Mouse (Mus musculus): ENCODE data around the gene Vps4a.

The Vps4a gene

DNA sequence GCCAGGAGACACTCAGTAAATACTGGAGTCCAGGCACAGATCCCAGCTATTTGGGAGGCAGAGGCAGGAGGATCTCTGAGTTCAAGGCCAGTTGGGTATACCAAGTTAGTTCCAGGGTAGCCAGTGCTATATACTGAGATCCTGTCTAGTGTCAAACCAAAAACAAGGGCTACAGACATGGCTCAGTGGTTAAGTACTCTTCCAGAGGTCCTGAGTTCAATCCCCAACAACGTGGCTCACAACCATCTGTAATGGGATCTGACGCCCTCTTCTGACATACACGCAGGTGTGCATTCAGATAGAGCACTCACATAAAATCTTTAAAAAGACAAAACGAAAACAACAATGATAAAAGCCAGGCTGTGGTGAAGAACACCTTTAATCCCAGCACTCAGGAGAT is 18.5 kb downstream of the Vps4a start:
- no peak for DNase-seq

DNA sequence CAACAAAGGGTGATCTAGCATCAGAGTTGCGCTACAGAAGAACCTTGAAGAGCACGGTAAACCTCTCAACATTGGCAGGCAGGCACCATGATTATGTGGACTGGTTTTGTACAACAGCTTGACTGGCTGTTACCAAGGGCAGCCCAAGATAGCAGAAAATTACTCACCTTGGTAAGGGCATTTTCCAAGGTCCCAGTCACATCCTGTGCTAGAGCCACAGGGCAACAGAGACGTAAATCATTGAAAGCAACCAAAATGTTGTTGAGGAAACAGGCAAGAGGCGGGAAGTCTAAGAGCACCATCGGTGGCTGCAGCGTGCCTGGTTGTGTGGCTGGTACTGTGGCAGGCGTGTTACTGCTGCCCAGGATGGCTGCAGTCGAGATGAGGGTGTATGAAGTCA is 21.0 kb downstream of the Vps4a start:
- DNase-seq = no peak

DNA sequence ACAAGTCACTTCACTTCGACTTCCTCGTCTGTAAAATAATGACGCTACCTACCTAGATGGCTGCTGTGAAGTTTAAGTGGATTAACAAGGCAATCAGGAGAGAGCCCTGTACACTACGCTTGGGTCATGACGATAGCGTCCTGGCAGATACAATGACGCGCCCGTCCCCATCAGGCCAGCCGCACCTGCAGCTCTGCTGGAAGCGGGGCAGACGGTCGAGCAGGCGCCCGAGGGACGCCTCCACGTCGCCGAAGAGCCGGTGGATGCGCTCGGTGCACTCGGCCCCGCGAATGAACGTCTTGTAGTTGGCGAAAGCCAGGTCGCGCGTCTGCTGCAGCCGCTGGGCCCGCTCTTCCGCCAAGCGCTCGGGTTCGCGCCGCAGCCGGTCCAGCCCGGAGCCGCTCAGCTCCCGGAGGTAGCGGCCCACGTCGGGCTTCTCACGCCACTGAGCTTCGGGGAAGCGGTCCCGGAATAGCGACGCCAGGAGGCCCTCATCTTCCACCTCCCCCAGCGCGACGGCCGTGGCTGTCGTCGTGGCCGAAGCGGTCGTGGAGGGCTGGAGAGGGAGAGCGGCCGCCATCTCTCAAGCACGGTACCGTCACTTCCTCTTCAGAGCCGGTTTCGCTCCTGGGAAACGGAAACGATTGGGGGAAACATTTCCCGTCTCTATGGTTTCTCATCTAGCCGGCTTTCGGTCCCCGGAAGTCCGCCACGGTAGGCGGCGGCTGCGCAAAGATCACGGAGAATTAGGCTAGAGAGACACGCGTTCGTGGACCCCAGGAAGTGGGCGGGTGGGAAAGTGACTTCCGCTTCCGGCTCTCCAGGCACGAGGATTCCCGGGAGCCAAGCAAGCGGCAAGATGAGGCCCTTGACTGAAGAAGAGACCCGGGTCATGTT is 25.3 kb downstream of the Vps4a start, which contains the start of the genes Cog8 and Nip7:
Cog8 (minus strand) TSS at position 614 of the 897 bp plus-strand sequence.
Nip7 (plus strand) TSS at position 802 of the 897 bp plus-strand sequence.
- DNase-seq = peak; percentile 94 to 97

DNA sequence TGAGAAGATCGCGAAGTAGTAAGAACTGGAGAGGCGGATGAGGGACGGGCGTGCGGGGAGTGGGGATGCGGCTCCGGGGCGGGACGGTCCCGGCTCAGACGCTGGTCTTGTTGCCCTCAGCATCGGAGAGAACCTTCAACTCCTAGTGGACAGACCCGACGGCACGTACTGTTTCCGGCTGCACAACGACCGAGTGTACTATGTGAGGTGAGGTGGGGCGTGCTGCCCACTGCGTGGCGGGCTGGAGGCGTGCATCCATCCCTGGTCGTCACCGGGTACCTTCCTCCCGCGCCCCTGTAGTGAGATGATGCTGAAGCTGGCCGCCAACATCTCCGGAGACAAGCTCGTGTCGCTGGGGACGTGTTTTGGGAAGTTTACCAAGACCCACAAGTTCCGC is 25.9 kb downstream of the Vps4a start:
- DNase-seq = no peak

DNA sequence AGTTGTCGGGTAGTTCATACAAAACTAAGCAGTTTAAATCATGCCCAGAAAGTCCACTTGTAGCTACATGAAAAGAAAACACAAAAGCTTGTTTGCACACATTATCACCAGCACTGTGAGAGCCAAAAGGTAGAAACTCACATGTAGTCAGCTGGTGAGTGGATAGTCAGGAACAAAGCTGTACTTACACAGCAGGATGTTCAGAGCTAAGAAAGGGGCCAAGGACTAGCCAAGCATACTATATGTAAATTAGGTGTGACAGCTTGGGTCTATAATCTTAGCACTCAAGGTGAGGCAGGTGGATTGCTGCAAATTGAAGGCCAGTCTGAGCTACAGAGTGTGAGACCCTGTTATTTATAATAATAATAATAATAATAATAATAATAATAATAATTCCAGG is 31.6 kb downstream of the Vps4a start:
- DNase-seq = no peak

DNA sequence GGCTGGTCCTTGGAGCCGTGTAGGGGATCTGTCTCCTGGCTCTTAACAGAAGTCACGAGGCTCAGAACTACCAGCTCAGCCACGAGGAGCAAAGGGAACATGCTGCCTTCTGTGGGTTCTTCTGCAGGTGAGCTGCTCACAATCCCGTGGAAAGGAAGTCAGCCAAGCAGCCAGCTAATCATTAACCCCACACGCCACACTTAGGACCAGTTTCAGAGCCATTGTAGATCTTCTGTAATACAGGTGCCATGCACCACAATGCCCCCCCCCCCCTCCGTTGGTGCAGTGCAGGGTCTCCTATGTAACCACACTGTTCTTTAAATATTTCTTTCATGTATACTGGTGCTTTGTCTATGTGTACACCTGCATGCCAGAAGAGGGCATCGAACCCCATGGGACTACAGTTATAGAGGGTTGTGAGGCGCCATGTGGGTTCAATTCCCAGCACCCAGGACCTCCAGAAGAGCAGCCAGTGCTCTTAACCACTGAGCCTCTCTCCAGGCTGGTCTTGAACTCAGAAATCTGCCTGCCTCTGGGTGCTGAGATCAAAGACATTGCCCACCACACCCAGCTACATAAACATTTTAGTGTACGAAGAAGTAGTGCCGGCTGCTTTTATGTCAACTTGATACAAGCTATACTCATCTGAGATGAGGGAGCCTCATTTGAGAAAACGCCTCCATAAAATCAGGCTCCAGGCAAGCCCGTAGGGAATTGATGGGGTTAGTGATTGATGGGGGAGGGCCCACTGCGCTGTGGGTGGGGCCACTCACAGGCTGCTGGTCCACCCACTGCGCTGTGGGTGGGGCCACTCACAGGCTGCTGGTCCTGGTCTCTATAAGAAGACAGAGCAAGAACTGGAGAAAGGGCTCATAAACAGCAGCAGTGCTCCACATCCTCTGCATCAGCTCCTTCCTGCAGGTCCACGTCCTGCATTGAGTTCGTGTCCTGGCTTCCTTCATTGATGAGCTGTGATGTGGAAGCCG is 34.8 kb downstream of the Vps4a start, which contains the start of gene Tmed6:
Tmed6 (minus strand) TSS at position 134 of the 986 bp plus-strand sequence.
- peak; percentile 65 to 79 for DNase-seq

DNA sequence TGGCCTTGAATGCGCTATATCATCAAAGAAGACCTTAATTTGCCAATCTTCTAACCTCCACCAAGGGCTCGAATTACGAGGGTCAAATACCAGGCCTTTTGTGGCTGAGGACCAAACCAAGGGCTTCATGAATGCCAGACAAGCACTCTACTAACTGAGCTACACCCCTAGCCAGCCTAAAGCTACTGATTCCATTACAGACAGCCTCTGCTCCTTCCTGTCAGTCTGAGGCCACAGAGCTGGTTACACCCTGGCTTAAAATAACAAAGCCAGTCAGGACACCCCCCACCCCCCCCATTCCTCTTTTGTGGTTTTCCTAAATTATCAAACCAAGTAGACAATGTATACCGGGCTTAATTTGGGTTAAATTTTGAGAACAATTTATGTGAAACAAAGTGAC is 42.7 kb downstream of the Vps4a start:
- DNase-seq = no peak

DNA sequence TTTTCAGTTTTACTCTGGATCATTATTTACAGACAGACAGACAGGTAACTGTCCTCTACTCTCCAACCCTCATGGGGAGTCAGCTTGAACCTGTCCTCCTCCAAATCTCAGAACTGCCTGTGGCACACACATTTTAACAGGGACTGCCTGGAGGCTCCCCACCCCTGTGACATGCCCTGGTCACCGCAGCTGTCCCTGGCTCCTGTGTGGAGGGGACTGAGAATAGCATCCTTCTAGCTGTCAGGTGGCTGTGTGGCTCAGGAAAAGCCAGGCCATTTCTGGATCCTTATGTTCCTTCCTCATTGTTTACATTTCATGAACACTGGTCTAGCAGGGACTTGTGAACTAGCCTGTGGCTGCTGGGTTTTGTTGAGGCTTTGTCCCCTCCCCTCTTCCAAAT is 43.1 kb downstream of the Vps4a start:
- DNase-seq = no peak

DNA sequence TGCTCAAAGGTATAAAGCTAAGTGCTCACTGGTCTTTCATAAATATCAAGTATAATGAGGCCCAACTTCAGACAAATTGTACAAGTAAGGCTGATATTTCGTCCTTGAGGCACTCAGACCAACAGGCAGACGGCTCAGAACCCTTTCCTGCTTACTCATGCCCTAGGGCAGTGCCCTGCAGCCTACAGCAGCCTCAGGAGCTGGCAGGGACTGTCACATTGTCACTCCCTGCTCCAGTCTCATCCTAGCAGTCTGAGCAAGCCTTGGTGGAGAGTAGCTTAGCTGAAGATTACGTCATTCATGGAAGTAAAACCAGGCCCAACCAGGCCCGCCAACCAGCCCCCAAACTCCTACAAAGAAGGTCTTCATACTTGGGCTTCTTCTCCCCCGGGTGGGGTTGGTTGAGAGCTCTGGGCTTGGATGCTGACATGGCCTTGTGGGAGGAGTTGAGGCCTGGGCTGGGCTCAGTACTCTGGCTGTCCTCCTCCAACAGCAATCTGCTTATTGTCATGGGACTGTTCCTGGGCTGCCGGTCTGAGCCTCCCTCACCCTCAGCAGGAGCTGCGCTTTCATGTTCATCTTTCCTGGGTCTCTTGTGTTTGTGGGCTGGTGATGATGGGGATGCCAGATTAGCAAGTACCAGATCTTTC is 45.3 kb downstream of the Vps4a start:
- DNase-seq = no peak

DNA sequence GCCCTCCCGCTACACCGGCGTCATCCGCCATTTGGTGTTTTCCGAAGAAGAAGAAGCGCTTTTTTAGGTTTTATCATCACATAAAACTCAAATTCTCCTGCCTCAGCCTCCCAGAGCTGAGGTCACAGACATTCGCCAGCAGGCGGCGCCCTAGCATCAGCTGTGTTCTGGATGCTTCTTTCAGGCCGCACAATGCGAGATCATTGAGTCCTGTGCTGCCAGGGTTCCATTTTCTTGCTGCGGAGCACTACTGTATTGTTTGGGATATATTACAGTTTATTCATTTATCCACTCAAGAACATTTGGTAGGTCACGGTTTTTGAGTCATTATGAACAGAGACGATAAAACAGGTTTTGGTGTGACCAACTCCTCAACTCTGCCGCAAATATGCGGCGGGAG is 54.3 kb downstream of the Vps4a start:
- peak; percentile 13 to 17 for DNase-seq

DNA sequence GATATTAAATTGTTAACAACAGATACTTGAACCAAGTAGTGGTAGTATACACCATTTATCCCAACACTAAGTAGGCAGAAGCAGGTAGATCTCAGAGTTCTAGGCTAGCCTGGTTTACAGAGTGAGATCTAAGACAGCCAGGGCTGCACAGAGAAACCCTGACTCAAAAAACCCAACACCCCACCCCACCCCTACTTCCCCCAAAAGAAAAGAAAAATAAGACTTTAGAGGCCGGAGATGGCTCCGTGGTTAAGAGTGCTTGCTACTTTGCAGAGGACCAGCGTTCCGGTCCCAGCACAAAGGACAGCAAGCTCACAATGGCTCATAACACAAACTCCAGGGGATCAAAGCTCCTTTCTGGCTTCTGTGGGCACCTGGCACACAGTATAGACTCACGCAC is 55.0 kb downstream of the Vps4a start:
- DNase-seq = no peak

DNA sequence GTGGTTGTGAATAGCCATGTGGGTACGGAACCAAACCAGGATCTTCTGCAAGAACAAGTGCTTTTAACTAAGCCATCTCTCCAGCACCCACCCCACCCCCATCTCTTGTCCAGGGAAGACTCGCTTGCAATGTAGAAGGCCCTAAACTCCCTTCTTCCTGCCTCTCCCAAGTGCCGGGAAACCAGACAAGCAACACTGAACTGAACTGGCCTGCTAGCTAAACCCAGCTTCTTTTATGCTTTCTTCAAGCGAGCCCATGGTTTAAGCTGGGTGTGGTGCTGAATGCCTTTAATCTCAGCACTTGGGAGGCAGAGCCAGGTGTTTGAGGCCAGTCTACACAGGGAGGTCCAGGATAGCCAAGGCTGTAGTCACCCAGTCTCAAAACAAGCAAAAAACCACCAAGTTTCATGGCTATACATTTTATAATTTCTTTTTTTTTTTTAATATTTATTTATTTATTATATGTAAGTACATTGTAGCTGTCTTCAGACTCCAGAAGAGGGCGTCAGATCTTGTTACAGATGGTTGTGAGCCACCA is 57.6 kb downstream of the Vps4a start:
- DNase-seq = no peak

DNA sequence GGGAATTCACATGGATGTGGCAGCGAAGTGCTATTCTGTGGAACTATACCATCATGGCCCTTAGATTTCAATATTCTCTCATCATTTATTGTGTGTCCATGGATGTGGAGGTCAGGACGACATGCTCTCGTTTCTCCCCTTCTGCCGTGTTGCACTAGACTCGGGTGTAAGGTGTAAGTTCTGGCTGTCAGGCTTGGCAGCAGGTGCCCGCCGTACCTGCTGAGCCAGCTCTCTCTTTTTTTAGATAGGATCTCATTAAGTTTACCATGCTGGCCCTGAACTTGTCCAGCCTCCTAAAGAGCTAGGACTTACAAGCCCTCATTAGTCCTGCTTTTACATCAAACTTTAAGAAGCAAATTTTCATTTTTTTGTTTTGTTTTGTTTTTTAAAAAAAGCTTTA is 59.5 kb downstream of the Vps4a start:
- no peak for DNase-seq

Measured in kidney, postnatal 4 days (tissue).